Mouse (Mus musculus) c-Kit-negative CD71-positive TER-119-positive erythroid progenitor cells, embryonic 14.5 days (primary cell): ENCODE data around the gene Cox7b2.
"Not testable (repeated sequence)": the region's sequence is repeated elsewhere in the genome, so short reads cannot be mapped to it uniquely, and the experiment has no call there.

Source experiments
- DNase-seq: peaks from one replicate; pipeline ENCODE4 v3.0.0-alpha.2; 2013; ENCODE audit warnings: low read depth, low spot score

Gene Cox7b2

GRCm38 (mm10) chr5:71548079-71548478 is at the start of gene Cox7b2:
Cox7b2 (minus strand) TSS chr5:71548205.
- no peak for DNase-seq

DNA sequence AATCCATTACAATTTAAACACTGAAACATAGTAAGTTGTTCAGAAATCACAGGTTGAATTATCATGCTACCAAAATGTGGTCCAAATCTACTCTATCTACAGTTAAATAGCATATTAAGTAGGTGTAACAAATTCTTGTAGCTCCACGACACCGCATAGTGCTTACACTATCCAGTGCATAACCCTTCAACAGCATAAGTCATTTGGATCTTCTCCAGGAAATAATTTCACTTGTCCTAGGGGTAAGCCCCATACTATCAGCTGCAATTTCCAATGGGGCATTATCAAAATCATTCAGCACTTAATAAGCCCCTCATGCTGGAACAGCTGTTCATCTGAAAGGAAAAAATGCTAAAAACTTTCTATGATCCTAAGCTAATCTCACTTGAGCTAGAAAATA is 47.3 kb upstream of the Cox7b2 start:
- DNase-seq: no peak

GRCm38 (mm10) chr5:71593745-71594255 is 45.8 kb upstream of the Cox7b2 start:
- no peak for DNase-seq

GRCm38 (mm10) chr5:71571646-71572237 is 23.7 kb upstream of the Cox7b2 start:
- no peak for DNase-seq

DNA sequence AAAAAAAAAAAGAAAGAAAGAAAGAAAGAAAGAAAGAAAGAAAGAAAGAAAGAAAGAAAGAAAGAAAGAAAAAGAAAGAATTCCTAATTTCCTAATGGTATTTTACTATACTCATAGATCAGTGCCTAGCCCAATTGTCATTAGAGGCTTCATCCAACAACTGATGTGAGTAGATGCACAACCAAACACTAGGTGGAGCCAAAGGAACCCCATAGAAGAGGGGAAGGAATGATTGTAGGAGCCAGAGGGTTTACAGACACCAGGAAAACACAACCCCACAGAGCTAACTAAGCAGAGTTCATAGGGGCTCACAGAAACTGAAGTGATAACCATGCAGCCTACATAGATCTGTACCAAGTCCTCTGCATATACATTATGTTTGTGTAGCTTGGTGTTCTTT is 2.5 kb downstream of the Cox7b2 start:
- DNase-seq: no peak

DNA sequence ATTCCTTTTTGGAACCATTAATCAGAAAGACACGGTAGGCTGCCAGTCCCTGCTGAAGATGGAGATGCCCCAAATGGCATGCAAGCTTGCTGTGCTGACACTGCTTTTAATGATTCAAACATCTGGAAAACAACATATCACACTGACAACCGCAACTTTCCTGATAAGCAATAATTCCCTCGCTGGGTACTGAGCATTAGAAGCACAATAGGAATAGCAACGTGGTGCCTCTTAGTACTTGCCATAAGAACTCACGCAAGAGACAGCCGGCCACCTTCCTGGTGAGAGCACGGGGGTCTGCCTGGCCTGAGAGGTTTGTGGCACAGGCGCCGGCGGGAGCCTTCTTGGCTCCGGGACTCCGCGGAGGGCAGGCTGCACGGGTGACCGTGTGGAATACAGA is 22.5 kb downstream of the Cox7b2 start:
- not testable (repeated sequence) for DNase-seq

DNA sequence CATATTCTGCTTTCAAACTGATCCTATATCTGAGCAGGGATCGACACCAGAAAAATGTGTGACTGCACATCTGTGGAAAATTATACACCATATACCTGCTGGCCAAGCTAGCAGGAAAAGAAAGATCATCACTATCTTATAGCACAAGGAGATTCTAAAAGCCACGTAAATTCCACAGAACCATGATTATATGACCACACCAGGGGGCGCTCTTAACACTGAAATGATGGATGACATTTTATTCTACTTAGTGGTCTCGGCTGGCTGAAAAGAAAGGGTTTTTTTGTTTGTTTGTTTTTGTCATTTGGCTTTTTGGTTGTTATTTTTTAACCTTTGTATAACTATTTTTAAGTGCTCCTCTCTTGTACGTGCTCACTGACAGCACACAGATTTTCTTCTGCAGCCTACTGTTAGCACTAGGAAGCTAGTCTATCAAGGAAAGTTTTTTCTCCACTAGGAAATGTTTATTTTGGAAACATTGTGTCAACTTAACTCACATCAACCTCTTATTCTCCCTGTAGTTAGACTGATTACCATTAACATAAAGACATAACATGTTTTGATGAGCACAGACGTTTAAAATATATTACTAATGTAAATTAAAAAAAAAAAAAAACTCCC is 45.8 kb downstream of the Cox7b2 start:
- DNase-seq: no peak

DNA sequence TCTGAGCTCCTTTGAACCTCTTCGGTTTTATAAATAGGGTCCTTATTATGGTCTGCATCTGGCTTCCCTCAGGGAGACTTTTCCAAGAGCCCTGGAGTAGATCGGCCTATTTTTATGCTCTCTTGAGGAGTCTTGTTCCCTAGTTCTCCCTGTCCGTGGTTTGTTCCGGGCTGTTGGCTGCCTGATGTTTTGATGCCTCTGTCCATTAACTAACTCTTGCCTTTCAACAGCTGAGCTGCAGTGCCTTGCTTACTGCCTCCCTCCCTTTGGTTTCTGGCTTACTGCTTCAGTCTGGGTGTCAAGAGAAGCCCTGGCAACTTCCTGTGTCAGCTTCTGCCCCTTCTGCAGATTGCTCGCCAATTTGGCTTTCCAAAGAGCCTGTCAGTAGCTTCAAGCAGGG is 52.4 kb downstream of the Cox7b2 start:
- no peak for DNase-seq

DNA sequence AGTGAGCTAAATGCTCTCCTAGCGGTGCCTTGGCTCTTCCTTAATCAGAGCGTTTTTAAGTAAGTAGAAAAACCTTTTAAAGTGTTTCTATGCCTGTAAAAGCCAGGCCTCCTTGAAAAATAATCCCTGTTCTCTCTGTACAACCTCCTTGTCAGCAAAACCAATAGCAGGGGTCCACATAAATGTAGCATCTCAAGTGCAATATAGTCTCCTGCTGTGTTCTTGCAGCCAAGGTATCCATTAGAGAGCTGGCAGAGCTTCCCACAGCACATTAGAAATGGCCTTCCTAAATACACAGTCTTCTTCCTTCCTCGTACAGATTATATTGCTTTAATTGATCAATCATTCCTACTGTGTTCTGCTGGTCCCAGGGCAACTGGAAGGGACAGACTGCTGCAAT is 91.0 kb downstream of the Cox7b2 start:
- DNase-seq: no peak

DNA sequence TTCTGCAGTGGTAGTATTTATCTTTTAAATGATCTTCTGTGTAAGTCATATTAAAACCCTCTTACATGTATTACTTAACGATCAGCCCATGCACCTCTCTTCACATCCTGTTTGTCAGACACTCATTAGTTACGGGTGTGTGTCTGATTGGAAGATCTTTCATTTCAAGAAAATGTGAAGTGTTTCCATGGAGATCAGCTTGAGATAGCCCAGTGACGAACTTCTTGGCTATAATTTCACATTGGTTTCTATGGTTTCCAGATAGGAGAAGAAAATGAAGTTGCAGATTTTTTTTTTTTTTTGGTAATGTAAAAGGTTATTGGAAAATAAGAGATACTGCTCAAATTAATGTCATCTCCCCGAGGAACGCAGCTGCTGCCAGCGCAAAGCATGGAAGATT is 107.8 kb downstream of the Cox7b2 start:
- no peak for DNase-seq
